Mouse (Mus musculus) neural tube, embryonic 10.5 days (tissue): ENCODE data around the gene B430218F22Rik.
"Not testable (repeated sequence)": the region's sequence is repeated elsewhere in the genome, so short reads cannot be mapped to it uniquely, and the experiment has no call there.

Source experiments
- DNase-seq: peaks from one replicate; pipeline ENCODE4 v3.0.0-alpha.2; 2017; ENCODE audit warnings: low spot score; ENCODE audit errors: extremely low spot score

Gene B430218F22Rik

GRCm38 (mm10) chr13:118386511-118387447 is at the start of gene B430218F22Rik, which contains the start of gene Mrps30:
TSS of gene B430218F22Rik (plus strand) at chr13:118386630.
TSS of gene Mrps30 (minus strand) at chr13:118387252.
- peak; percentile 97 for DNase-seq

GRCm38 (mm10) chr13:118350257-118350656 is 36.2 kb upstream of the B430218F22Rik start:
- no peak for DNase-seq

- DNase-seq, result no peak
Measured at GRCm38 (mm10) chr13:118350870-118351269, 35.6 kb upstream of the B430218F22Rik start.

- DNase-seq, result no peak
Measured at GRCm38 (mm10) chr13:118363342-118363741, 23.1 kb upstream of the B430218F22Rik start.

GRCm38 (mm10) chr13:118365774-118366173 is 20.7 kb upstream of the B430218F22Rik start:
- no peak for DNase-seq

GRCm38 (mm10) chr13:118372871-118373270 is 13.6 kb upstream of the B430218F22Rik start:
- no peak for DNase-seq

GRCm38 (mm10) chr13:118379155-118379554 is 7.3 kb upstream of the B430218F22Rik start:
- peak; percentile 52 for DNase-seq

GRCm38 (mm10) chr13:118380381-118380780 is 6.0 kb upstream of the B430218F22Rik start:
- no peak for DNase-seq

GRCm38 (mm10) chr13:118387448-118387801 is 995 bp downstream of the B430218F22Rik start:
- DNase-seq, result not testable (repeated sequence)

GRCm38 (mm10) chr13:118395803-118396202 is 9.4 kb downstream of the B430218F22Rik start:
- DNase-seq, result no peak

GRCm38 (mm10) chr13:118400340-118400739 is 13.9 kb downstream of the B430218F22Rik start:
- no peak for DNase-seq

- no peak for DNase-seq
Measured at GRCm38 (mm10) chr13:118403544-118403943, 17.1 kb downstream of the B430218F22Rik start.

- DNase-seq, result no peak
Measured at GRCm38 (mm10) chr13:118411297-118411992, 25.0 kb downstream of the B430218F22Rik start.

GRCm38 (mm10) chr13:118418163-118418562 is 31.7 kb downstream of the B430218F22Rik start:
- no peak for DNase-seq

GRCm38 (mm10) chr13:118420408-118420807 is 34.0 kb downstream of the B430218F22Rik start:
- DNase-seq, result no peak

- no peak for DNase-seq
Measured at GRCm38 (mm10) chr13:118420847-118421246, 34.4 kb downstream of the B430218F22Rik start.
